Mouse (Mus musculus) E14TG2a.4 (cell line): Measurements from ENCODE around the gene Hcst.

Source experiments
- H3K27me3 ChIP-seq: 2 replicates; pipeline ENCODE4 v1.6.1; 2014; ENCODE audit warnings: low read length, control low read depth; ENCODE audit not compliant: insufficient read depth
- H3K36me3 ChIP-seq: 2 replicates; pipeline ENCODE4 v1.6.1; 2014; ENCODE audit warnings: low read length, control low read depth; ENCODE audit not compliant: insufficient read depth
- H3K4me1 ChIP-seq: replicated peaks from 2 replicates; pipeline ENCODE4 v1.6.1; 2014; ENCODE audit warnings: low read depth, low read length, control low read depth
- H3K4me3 ChIP-seq: replicated peaks from 2 replicates; pipeline ENCODE4 v1.5.1; 2014; ENCODE audit warnings: mild to moderate bottlenecking, low read length
- H3K9me3 ChIP-seq: 2 replicates; pipeline ENCODE4 v1.6.1; 2014; ENCODE audit warnings: low read length, control low read depth
- CTCF ChIP-seq: conservative IDR thresholded peaks from 2 replicates; pipeline ENCODE4 v1.5.1; 2014; ENCODE audit warnings: low read length
- NANOG ChIP-seq: IDR thresholded peaks from 2 replicates; pipeline ENCODE4 v1.6.1; 2014; ENCODE audit warnings: borderline replicate concordance, low read length, mixed read lengths
- POU5F1 ChIP-seq: IDR thresholded peaks from 2 replicates; pipeline ENCODE4 v1.6.1; 2014; ENCODE audit warnings: low read length, borderline replicate concordance

Gene Hcst

DNA sequence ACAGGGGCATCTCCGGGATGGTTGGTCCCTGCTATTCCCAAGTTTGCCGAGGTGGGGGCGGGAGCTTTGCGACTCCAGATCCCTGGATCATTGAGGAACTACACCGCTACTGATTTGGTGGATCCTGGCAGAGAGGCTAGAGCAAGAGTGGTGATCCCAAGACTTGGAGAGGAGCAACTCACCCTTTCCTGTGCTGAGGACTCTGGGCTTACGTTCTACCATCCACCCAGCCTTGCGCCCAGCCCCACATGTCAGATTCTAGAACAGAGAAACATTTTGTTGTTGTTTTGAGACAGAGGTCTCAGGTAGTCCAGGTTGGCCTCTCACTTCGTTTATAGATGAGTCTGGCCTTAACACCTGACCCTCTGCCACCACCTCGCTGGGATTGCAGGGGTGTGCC lies 2.9 kb upstream of the Hcst start:
- Histone ChIP-seq H3K4me1 (peaks cover 69% of the 10 kb centered on the region), H3K36me3 (peaks cover 47% of the 10 kb centered on the region), H3K4me3 (peak overlapping the region; percentile 89), H3K9me3 (peaks cover 5% of the 10 kb centered on the region; the same call in 1 of the 2 replicates), H3K27me3 (no peaks in the 10 kb centered on the region; the same call in 1 of the 2 replicates)
- no peak for TF ChIP-seq NANOG
- no peak for TF ChIP-seq POU5F1
- no peak for TF ChIP-seq CTCF

DNA sequence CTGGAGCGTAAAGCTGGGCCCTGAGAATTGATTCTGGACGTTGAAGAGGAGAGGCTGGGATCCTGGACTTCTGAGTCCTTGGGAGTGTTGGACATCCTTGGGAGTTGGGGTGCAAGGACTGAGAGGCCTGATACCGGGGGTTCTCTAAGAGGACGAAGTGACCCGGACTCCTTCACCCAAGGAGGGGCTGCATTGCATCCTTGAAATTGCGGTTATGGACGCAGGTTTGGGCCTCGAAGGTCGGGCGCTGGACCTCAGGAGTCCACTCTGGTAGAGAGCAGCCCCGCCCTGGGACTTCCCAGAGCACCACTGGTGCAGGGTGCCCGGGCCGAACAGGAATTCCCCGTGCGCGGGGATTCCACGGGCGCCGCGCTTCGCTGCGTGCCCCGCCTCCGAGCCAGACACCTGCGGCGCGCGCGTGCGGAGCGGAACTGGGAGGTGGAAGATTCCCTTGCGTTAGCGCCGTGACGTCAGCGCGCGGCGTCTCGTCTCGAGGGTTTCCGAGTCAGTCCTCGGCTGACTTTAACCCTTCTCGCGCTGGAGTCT lies 2.3 kb upstream of the Hcst start:
- no peaks in the 10 kb centered on the region; the same call in 1 of the 2 replicates for H3K27me3 ChIP-seq
- peaks cover 73% of the 10 kb centered on the region for H3K4me1 ChIP-seq
- peaks cover 5% of the 10 kb centered on the region; the same call in 1 of the 2 replicates for H3K9me3 ChIP-seq
- H3K36me3 ChIP-seq: peaks cover 41% of the 10 kb centered on the region
- TF ChIP-seq NANOG (no peak), CTCF (no peak), POU5F1 (no peak)
- peak overlapping the region; percentile 89 for H3K4me3 ChIP-seq

DNA sequence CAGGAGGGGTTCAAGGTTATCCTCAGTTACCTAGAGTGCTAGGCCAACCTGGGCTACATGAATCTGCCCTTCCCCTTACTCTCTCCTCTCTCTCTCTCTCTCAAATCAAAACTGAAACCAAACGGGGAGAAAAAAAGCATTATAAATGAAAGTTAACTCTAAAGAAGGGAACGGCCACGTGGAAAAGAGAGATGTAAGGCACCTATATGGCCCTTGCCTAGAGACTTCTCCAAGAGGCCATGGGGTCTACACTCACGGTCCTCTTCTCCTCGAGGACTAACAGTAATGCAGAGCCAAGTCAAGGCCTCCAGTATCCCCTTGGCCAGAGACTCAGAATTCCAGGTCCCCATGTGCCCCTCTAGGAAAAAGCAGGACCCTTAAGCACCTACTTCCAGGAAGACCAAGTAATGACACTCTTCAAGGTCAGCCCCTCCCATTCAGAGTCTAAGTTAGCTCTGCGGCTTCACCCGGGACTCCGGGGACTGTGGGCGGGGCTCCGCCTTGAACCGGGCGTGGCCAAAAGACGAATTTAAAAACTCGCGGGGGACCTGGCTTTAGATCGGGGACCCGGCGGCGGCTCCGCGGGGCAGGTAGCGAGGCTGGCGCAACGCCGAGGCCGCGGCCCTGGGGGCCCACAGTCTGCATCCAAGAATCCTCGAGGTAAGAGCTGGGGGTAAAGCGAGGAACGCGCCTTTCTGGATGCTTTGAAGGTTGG lies 1.7 kb upstream of the Hcst start, which contains the start of gene Nfkbid:
TSS of gene Nfkbid (plus strand) at position 558 of the 715 bp plus-strand sequence.
- no peak for TF ChIP-seq POU5F1
- TF ChIP-seq CTCF: no peak
- TF ChIP-seq NANOG: no peak
- Histone ChIP-seq H3K9me3 (peaks cover 5% of the 10 kb centered on the region; the same call in 1 of the 2 replicates), H3K27me3 (no peaks in the 10 kb centered on the region; the same call in 1 of the 2 replicates), H3K36me3 (peaks cover 35% of the 10 kb centered on the region), H3K4me1 (peaks cover 73% of the 10 kb centered on the region), H3K4me3 (peak within 1 kb of the TSS; percentile 89)

DNA sequence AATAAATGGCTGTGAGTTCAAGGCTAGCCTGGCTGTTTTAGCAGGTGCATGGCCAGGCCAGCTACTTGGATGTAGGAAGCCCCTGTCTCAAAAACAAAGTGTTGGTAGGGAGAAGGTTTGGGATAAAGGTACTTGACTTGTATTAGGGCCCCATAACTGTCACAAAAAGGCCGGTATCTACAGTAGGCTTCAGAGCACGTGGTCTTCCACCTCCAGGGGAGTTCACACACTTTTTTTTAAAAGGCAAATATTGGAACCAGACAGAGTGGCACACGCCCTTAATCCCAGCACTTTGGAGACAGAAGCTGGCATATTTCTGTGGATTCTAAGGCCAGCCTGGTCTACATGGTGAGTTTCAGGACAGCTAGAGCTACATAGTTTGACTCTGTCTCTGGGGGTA lies 1.0 kb upstream of the Hcst start:
- peaks cover 5% of the 10 kb centered on the region; the same call in 1 of the 2 replicates for H3K9me3 ChIP-seq
- H3K27me3 ChIP-seq: no peaks in the 10 kb centered on the region; the same call in 1 of the 2 replicates
- no peak for TF ChIP-seq NANOG
- TF ChIP-seq CTCF: no peak
- TF ChIP-seq POU5F1: no peak
- H3K36me3 ChIP-seq: peaks cover 28% of the 10 kb centered on the region
- 0 out of 2 replicates have a peak overlapping the region, but pooled peaks have one; percentile 89 for H3K4me3 ChIP-seq
- H3K4me1 ChIP-seq: peaks cover 70% of the 10 kb centered on the region

DNA sequence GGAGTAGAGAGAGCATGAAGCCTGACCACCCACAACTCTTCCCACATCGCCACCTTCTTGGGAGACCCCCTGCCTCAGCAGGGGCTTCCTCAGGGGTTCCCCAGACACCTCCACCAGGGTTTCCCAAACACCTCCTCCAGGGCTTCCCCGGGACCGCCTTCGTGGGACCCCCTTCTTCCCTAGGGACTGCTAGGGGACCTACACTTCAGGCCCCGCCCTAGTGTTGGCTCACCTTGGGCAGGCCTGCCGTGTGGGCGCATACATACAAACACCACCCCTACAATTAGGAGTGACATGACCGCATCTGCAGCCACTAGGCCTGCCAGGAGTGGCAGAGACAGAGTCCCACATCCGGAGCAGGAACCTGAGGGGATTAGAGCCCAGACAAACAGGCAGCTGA lies 1.8 kb downstream of the Hcst start:
- H3K9me3 ChIP-seq: peaks cover 8% of the 10 kb centered on the region; the same call in 1 of the 2 replicates
- H3K4me1 ChIP-seq: peaks cover 44% of the 10 kb centered on the region
- H3K27me3 ChIP-seq: peaks cover 3% of the 10 kb centered on the region; the same call in 1 of the 2 replicates
- TF ChIP-seq NANOG (no peak), POU5F1 (no peak), CTCF (no peak)
- H3K36me3 ChIP-seq: no peaks in the 10 kb centered on the region
- peak overlapping the region; percentile 65 for H3K4me3 ChIP-seq

DNA sequence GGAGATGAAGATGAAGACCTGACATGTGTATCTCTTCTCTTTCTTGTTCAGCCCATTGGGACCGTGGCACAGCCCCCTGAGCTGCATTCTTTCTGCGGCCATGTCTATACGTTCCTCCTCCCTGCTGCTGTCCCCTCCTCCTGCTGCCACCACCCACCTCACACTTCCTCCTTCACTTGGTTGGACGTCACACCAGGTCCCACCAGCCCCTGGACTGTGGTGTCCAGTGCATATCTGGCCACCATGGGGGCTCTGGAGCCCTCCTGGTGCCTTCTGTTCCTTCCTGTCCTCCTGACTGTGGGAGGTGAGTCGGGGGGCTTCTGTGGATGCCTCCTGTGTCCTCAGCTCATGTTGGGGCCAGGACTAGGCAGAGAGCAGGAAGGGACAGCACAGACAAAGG lies 6.1 kb downstream of the Hcst start, which contains the start of gene Tyrobp:
TSS of gene Tyrobp (plus strand) at position 165 of the 400 bp plus-strand sequence.
- Histone ChIP-seq H3K4me1 (peaks cover 31% of the 10 kb centered on the region), H3K4me3 (no peak within 1 kb of the TSS), H3K36me3 (no peaks in the 10 kb centered on the region), H3K27me3 (peaks cover 3% of the 10 kb centered on the region; the same call in 1 of the 2 replicates), H3K9me3 (peaks cover 8% of the 10 kb centered on the region)
- TF ChIP-seq NANOG (no peak), POU5F1 (no peak), CTCF (no peak)

DNA sequence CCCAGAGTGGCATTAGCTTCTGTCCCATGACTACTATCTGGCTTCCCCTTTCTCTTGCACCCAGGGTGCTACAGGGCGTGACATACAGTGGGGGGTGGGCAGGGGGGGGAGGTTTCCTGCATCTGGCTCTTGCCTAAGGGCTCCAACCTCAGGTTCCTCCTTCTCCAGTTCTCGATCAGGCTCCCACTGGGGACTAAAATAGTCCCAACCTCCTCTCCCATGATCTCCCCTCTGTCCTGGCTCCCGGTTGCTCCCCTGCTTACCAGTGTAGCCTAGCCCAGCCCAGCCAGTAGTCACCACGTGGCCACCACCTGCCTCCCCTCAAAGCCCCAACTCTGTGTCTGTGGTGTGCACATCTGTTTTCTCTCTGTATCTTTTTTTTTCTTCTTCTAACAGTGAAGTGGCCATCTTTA lies 6.9 kb downstream of the Hcst start:
- Histone ChIP-seq H3K4me3 (no peak overlapping the region), H3K4me1 (peaks cover 25% of the 10 kb centered on the region), H3K27me3 (peaks cover 3% of the 10 kb centered on the region; the same call in 1 of the 2 replicates), H3K9me3 (peaks cover 8% of the 10 kb centered on the region), H3K36me3 (no peaks in the 10 kb centered on the region)
- TF ChIP-seq POU5F1: no peak

DNA sequence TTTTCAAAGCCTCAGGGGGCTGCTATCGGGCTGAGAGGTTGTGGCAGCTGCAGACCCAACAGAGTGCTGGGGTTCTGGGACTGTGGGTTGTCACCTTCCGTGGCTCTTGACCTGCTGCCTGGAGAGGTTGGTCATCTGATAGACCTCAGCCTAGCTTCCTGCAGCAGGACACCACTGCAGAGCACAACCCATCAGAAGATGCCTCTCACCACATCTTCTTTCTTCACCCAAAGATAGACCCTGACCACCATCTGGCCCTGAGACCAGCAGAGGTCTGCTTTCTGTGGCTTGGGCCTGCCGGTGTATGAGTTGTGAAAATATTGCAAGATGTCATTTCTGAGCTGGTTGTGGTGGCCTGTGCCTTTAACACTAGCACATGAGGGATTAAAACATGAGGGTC lies 8.6 kb downstream of the Hcst start:
- Histone ChIP-seq H3K9me3 (peaks cover 8% of the 10 kb centered on the region), H3K4me1 (peaks cover 22% of the 10 kb centered on the region), H3K36me3 (no peaks in the 10 kb centered on the region), H3K27me3 (peaks cover 3% of the 10 kb centered on the region; the same call in 1 of the 2 replicates), H3K4me3 (no peak overlapping the region)
- TF ChIP-seq NANOG (no peak), POU5F1 (no peak), CTCF (no peak)

DNA sequence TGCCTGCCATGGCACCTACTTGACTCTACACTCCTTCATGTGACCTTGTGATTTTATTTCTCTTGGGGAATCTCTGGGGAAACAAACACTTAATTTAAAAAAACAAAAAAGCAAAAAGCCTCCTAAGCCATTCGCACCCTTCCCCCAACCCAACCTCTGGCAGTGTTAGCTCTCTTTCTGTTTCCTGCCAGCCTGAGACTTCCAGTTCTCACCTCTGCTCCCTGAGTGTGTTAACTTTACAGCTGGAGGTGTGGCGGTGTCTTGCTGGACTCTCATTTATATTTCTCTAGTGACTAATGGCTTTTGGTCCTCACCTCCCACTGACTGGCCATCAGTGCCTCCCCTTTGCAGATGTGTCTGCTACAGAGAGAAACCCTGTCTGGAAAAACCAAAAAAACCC lies 9.9 kb downstream of the Hcst start:
- Histone ChIP-seq H3K4me3 (no peak overlapping the region), H3K36me3 (no peaks in the 10 kb centered on the region), H3K27me3 (peaks cover 3% of the 10 kb centered on the region; the same call in 1 of the 2 replicates), H3K4me1 (peaks cover 22% of the 10 kb centered on the region), H3K9me3 (peaks cover 5% of the 10 kb centered on the region)
- TF ChIP-seq NANOG (no peak), POU5F1 (no peak), CTCF (no peak)
